ENCODE assay signal across 16 mouse cellular contexts in genomic region chr12:84831141-84831540, GRCm38 (mm10).
"Had no signal": no experiment of that assay in that cellular context is flagged by ENCODE, and none has a peak within 500 bp of the region (broad histone marks: within the 10 kb centered on the region; RNA-seq: fewer than 3 reads in every experiment).

No protein-coding gene starts in this region.

- H3K4me2 ChIP-seq: neural tube, embryonic 13.5 days; neural tube, embryonic 15.5 days; stomach, embryonic 15.5 days had no signal

- H3K27ac ChIP-seq: neural tube, embryonic 13.5 days; neural tube, embryonic 15.5 days; stomach, embryonic 15.5 days; stomach, postnatal 0 days had no signal

- H3K9me3 ChIP-seq: neural tube, embryonic 13.5 days; neural tube, embryonic 15.5 days; stomach, embryonic 15.5 days had no signal

- DNase-seq: retina, postnatal 1 day; right cerebral cortex, adult 18-20 months; right cerebral cortex, postnatal 14 days; right cerebral cortex, postnatal 25 days; right cerebral cortex, postnatal 4 days; spleen, adult 18-20 months; thymus, adult 18-20 months; thymus, adult 2 months; thymus, postnatal 14 days; thymus, postnatal 25 days; thymus, postnatal 36 days; thymus, postnatal 4 days had no signal

- H3K4me1 ChIP-seq: neural tube, embryonic 13.5 days; neural tube, embryonic 15.5 days; stomach, embryonic 15.5 days had no signal

- H3K4me3 ChIP-seq: neural tube, embryonic 13.5 days; neural tube, embryonic 15.5 days; stomach, embryonic 15.5 days had no signal

- H3K36me3 ChIP-seq: neural tube, embryonic 13.5 days; neural tube, embryonic 15.5 days; stomach, embryonic 15.5 days had no signal

- H3K27me3 ChIP-seq: neural tube, embryonic 13.5 days; neural tube, embryonic 15.5 days; stomach, embryonic 15.5 days had no signal

- H3K9ac ChIP-seq: neural tube, embryonic 13.5 days; neural tube, embryonic 15.5 days; stomach, embryonic 15.5 days had no signal
